Mouse (Mus musculus): ENCODE measurements around the gene Mettl22. TPM values are rescaled to one million over a fixed set of nuclear protein-coding genes. Genes with fewer than 3 reads are reported as not detected.

Mettl22 gene
- polyA plus RNA-seq, 1 experiment from 2014 or later = 50.3 TPM

GRCm38 (mm10) chr16:8523480-8524144 lies 53.0 kb downstream of the Mettl22 start:
- ATAC-seq = peak; percentile 94
- Histone ChIP-seq H3K4me1 (replicated peaks; ENCODE audit: control insufficient read depth, insufficient read depth, low read length) (peaks cover 17% of the 10 kb centered on the region), H3K27me3 (replicated peaks; ENCODE audit: control insufficient read depth, insufficient read depth, low read length) (peaks cover 19% of the 10 kb centered on the region), H3K4me3 (replicated peaks; ENCODE audit: low read length) (no peak overlapping the region), H3K4me2 (ENCODE audit: low read length) (0 out of 2 replicates have a peak overlapping the region, but pooled peaks have one; percentile 12), H3K9ac (replicated peaks; ENCODE audit: low read depth, low read length) (peak overlapping the region; percentile 30; the same call in 1 of the 2 replicates), H3K27ac (ENCODE audit: low read length) (peak overlapping the region; percentile 49), H3K9me3 (ENCODE audit: control insufficient read depth, low read length) (no peaks in the 10 kb centered on the region), H3K36me3 (ENCODE audit: control insufficient read depth, insufficient read depth) (no peaks in the 10 kb centered on the region)
- 5% methylated on average over 11 of the region's 11 CpGs for WGBS

- Histone ChIP-seq H3K27ac (ENCODE audit: low read length) (peak overlapping the region; percentile 49), H3K4me3 (replicated peaks; ENCODE audit: low read length) (no peak overlapping the region), H3K9ac (replicated peaks; ENCODE audit: low read depth, low read length) (peak overlapping the region; percentile 30; the same call in 1 of the 2 replicates), H3K4me2 (ENCODE audit: low read length) (no peak overlapping the region), H3K36me3 (ENCODE audit: control insufficient read depth, insufficient read depth) (no peaks in the 10 kb centered on the region), H3K9me3 (ENCODE audit: control insufficient read depth, low read length) (no peaks in the 10 kb centered on the region), H3K4me1 (replicated peaks; ENCODE audit: control insufficient read depth, insufficient read depth, low read length) (peaks cover 17% of the 10 kb centered on the region), H3K27me3 (replicated peaks; ENCODE audit: control insufficient read depth, insufficient read depth, low read length) (peaks cover 19% of the 10 kb centered on the region)
- 45% methylated on average over 16 of the region's 16 CpGs for WGBS
- peak; percentile 59 for ATAC-seq
Observed at GRCm38 (mm10) chr16:8524163-8524847, 53.7 kb downstream of the Mettl22 start.

GRCm38 (mm10) chr16:8525293-8525692 lies 54.7 kb downstream of the Mettl22 start:
- peaks cover 21% of the 10 kb centered on the region for H3K27me3 ChIP-seq (replicated peaks; ENCODE audit: control insufficient read depth, insufficient read depth, low read length)
- H3K9ac ChIP-seq (replicated peaks; ENCODE audit: low read depth, low read length) = no peak overlapping the region
- H3K9me3 ChIP-seq (ENCODE audit: control insufficient read depth, low read length) = no peaks in the 10 kb centered on the region
- H3K4me1 ChIP-seq (replicated peaks; ENCODE audit: control insufficient read depth, insufficient read depth, low read length) = peaks cover 17% of the 10 kb centered on the region
- WGBS = 44% methylated on average over 3 of the region's 3 CpGs
- no peak overlapping the region for H3K4me3 ChIP-seq (replicated peaks; ENCODE audit: low read length)
- no peak overlapping the region for H3K27ac ChIP-seq (ENCODE audit: low read length)
- no peak for ATAC-seq
- no peaks in the 10 kb centered on the region for H3K36me3 ChIP-seq (ENCODE audit: control insufficient read depth, insufficient read depth)
- H3K4me2 ChIP-seq (ENCODE audit: low read length) = no peak overlapping the region

- Histone ChIP-seq H3K27me3 (replicated peaks; ENCODE audit: control insufficient read depth, insufficient read depth, low read length) (peaks cover 21% of the 10 kb centered on the region), H3K27ac (ENCODE audit: low read length) (no peak overlapping the region), H3K9ac (replicated peaks; ENCODE audit: low read depth, low read length) (no peak overlapping the region), H3K4me3 (replicated peaks; ENCODE audit: low read length) (no peak overlapping the region), H3K4me2 (ENCODE audit: low read length) (no peak overlapping the region), H3K36me3 (ENCODE audit: control insufficient read depth, insufficient read depth) (no peaks in the 10 kb centered on the region), H3K9me3 (ENCODE audit: control insufficient read depth, low read length) (no peaks in the 10 kb centered on the region), H3K4me1 (replicated peaks; ENCODE audit: control insufficient read depth, insufficient read depth, low read length) (peaks cover 17% of the 10 kb centered on the region)
- 87% methylated on average over 7 of the region's 7 CpGs for WGBS
- no peak for ATAC-seq
Observed at GRCm38 (mm10) chr16:8525877-8526276, 55.3 kb downstream of the Mettl22 start.

- Histone ChIP-seq H3K4me1 (replicated peaks; ENCODE audit: control insufficient read depth, insufficient read depth, low read length) (peaks cover 2% of the 10 kb centered on the region; the same call in 1 of the 2 replicates), H3K27me3 (replicated peaks; ENCODE audit: control insufficient read depth, insufficient read depth, low read length) (peaks cover 13% of the 10 kb centered on the region), H3K27ac (ENCODE audit: low read length) (no peak overlapping the region), H3K9ac (replicated peaks; ENCODE audit: low read depth, low read length) (no peak overlapping the region), H3K4me2 (ENCODE audit: low read length) (no peak overlapping the region), H3K4me3 (replicated peaks; ENCODE audit: low read length) (no peak overlapping the region), H3K36me3 (ENCODE audit: control insufficient read depth, insufficient read depth) (no peaks in the 10 kb centered on the region), H3K9me3 (ENCODE audit: control insufficient read depth, low read length) (no peaks in the 10 kb centered on the region)
- no peak for ATAC-seq
- WGBS = 100% methylated on average over 1 of the region's 1 CpGs
Observed at GRCm38 (mm10) chr16:8529389-8529788, 58.8 kb downstream of the Mettl22 start.

- WGBS = 80% methylated on average over 14 of the region's 14 CpGs
- H3K27me3 ChIP-seq (replicated peaks; ENCODE audit: control insufficient read depth, insufficient read depth, low read length) = peaks cover 12% of the 10 kb centered on the region
- no peak overlapping the region for H3K4me3 ChIP-seq (replicated peaks; ENCODE audit: low read length)
- H3K36me3 ChIP-seq (ENCODE audit: control insufficient read depth, insufficient read depth) = no peaks in the 10 kb centered on the region
- no peak overlapping the region for H3K27ac ChIP-seq (ENCODE audit: low read length)
- no peaks in the 10 kb centered on the region for H3K9me3 ChIP-seq (ENCODE audit: control insufficient read depth, low read length)
- H3K9ac ChIP-seq (replicated peaks; ENCODE audit: low read depth, low read length) = no peak overlapping the region
- no peak for ATAC-seq
- no peaks in the 10 kb centered on the region for H3K4me1 ChIP-seq (replicated peaks; ENCODE audit: control insufficient read depth, insufficient read depth, low read length)
- no peak overlapping the region for H3K4me2 ChIP-seq (ENCODE audit: low read length)
Observed at GRCm38 (mm10) chr16:8530018-8530417, 59.4 kb downstream of the Mettl22 start.

- no peaks in the 10 kb centered on the region for H3K36me3 ChIP-seq (ENCODE audit: control insufficient read depth, insufficient read depth)
- H3K4me2 ChIP-seq (ENCODE audit: low read length) = no peak overlapping the region
- H3K4me3 ChIP-seq (replicated peaks; ENCODE audit: low read length) = no peak overlapping the region
- no peak for ATAC-seq
- no peak overlapping the region for H3K9ac ChIP-seq (replicated peaks; ENCODE audit: low read depth, low read length)
- H3K4me1 ChIP-seq (replicated peaks; ENCODE audit: control insufficient read depth, insufficient read depth, low read length) = no peaks in the 10 kb centered on the region
- 0 out of 2 replicates have a peak, but pooled peaks cover 2% of the 10 kb centered on the region for H3K27me3 ChIP-seq (replicated peaks; ENCODE audit: control insufficient read depth, insufficient read depth, low read length)
- 95% methylated on average over 9 of the region's 9 CpGs for WGBS
- no peaks in the 10 kb centered on the region for H3K9me3 ChIP-seq (ENCODE audit: control insufficient read depth, low read length)
- no peak overlapping the region for H3K27ac ChIP-seq (ENCODE audit: low read length)
Observed at GRCm38 (mm10) chr16:8532461-8532860, 61.9 kb downstream of the Mettl22 start.

- H3K27ac ChIP-seq (ENCODE audit: low read length) = no peak overlapping the region
- H3K9ac ChIP-seq (replicated peaks; ENCODE audit: low read depth, low read length) = no peak overlapping the region
- H3K4me1 ChIP-seq (replicated peaks; ENCODE audit: control insufficient read depth, insufficient read depth, low read length) = no peaks in the 10 kb centered on the region; the same call in 1 of the 2 replicates
- H3K36me3 ChIP-seq (ENCODE audit: control insufficient read depth, insufficient read depth) = no peaks in the 10 kb centered on the region
- ATAC-seq = no peak
- WGBS = 74% methylated on average over 7 of the region's 7 CpGs
- H3K4me2 ChIP-seq (ENCODE audit: low read length) = no peak overlapping the region
- H3K27me3 ChIP-seq (replicated peaks; ENCODE audit: control insufficient read depth, insufficient read depth, low read length) = 0 out of 2 replicates have a peak, but pooled peaks cover 2% of the 10 kb centered on the region
- H3K4me3 ChIP-seq (replicated peaks; ENCODE audit: low read length) = no peak overlapping the region
- H3K9me3 ChIP-seq (ENCODE audit: control insufficient read depth, low read length) = no peaks in the 10 kb centered on the region
Observed at GRCm38 (mm10) chr16:8532894-8533293, 62.3 kb downstream of the Mettl22 start.

- no peak overlapping the region for H3K4me2 ChIP-seq (ENCODE audit: low read length)
- 84% methylated on average over 6 of the region's 6 CpGs for WGBS
- no peaks in the 10 kb centered on the region for H3K36me3 ChIP-seq (ENCODE audit: control insufficient read depth, insufficient read depth)
- H3K27ac ChIP-seq (ENCODE audit: low read length) = no peak overlapping the region
- no peak overlapping the region for H3K4me3 ChIP-seq (replicated peaks; ENCODE audit: low read length)
- no peaks in the 10 kb centered on the region for H3K9me3 ChIP-seq (ENCODE audit: control insufficient read depth, low read length)
- H3K27me3 ChIP-seq (replicated peaks; ENCODE audit: control insufficient read depth, insufficient read depth, low read length) = 0 out of 2 replicates have a peak, but pooled peaks cover 2% of the 10 kb centered on the region
- no peak overlapping the region for H3K9ac ChIP-seq (replicated peaks; ENCODE audit: low read depth, low read length)
- peaks cover under 1% of the 10 kb centered on the region for H3K4me1 ChIP-seq (replicated peaks; ENCODE audit: control insufficient read depth, insufficient read depth, low read length)
- no peak for ATAC-seq
Observed at GRCm38 (mm10) chr16:8533477-8533876, 62.9 kb downstream of the Mettl22 start.
